Mouse (Mus musculus) heart, postnatal 0 days (tissue): Measurements from ENCODE around the gene Cog3.

Experiments used
- CTCF ChIP-seq: IDR thresholded peaks from 2 replicates; pipeline ENCODE4 v1.5.1; 2016; ENCODE audit warnings: antibody characterized with exemption, control low read depth, low read depth
- EP300 ChIP-seq: IDR thresholded peaks from 2 replicates; pipeline ENCODE4 v1.6.1; 2016; ENCODE audit warnings: antibody characterized with exemption, low read depth

DNA sequence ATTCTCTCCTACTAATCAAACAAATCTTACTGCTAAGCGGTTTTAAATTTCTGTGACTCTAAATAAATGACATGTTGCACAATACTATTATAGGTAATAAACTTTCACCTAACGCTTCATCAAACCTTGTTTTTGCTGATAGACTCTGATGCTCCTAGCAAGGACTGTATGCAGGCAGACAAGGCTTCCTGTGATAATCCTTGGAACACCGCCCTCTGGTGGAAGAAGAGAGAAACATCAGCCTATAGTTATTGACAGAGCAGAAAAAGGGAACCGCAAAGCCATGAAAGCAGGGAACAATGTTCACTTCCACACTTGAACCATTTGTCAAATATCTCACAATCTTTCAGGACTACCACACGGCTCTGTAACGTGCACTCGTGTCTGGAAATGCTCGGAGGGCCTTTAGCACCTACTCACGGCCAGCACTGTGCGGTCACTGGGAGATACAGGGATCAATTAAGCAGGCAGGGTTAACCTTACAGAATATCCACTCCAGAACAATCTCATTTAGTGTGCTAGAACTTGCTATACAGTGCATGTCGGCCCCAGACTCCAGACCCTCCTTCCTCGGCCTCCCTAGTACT, 32.2 kb downstream of the Cog3 start:
- TF ChIP-seq CTCF (peak; percentile 90), EP300 (no peak)
